Mouse (Mus musculus) thymus, postnatal 14 days (tissue): ENCODE measurements around the gene Pfkfb4.

ENCODE experiments used
- DNase-seq: peaks from one replicate; pipeline ENCODE4 v3.0.0; 2021

The Pfkfb4 gene

GRCm38 (mm10) chr9:108996411-108996810, 4.8 kb downstream of the Pfkfb4 start:
- DNase-seq: no peak

GRCm38 (mm10) chr9:108998287-108999166, 6.9 kb downstream of the Pfkfb4 start:
- DNase-seq: no peak

- DNase-seq: no peak
Observed at GRCm38 (mm10) chr9:108999167-108999526, 7.6 kb downstream of the Pfkfb4 start.

GRCm38 (mm10) chr9:109000726-109001125, 9.1 kb downstream of the Pfkfb4 start:
- DNase-seq: peak; percentile 70

- DNase-seq: peak; percentile 59
Observed at GRCm38 (mm10) chr9:109003201-109003600, 11.6 kb downstream of the Pfkfb4 start.

- DNase-seq: no peak
Observed at GRCm38 (mm10) chr9:109007025-109007780, 15.6 kb downstream of the Pfkfb4 start.

- DNase-seq: no peak
Observed at GRCm38 (mm10) chr9:109008081-109008480, 16.5 kb downstream of the Pfkfb4 start.

- no peak for DNase-seq
Observed at GRCm38 (mm10) chr9:109008994-109009635, 17.5 kb downstream of the Pfkfb4 start.

- DNase-seq: no peak
Observed at GRCm38 (mm10) chr9:109009636-109010315, 18.2 kb downstream of the Pfkfb4 start.

GRCm38 (mm10) chr9:109010316-109010690, 18.7 kb downstream of the Pfkfb4 start:
- DNase-seq: no peak

- no peak for DNase-seq
Observed at GRCm38 (mm10) chr9:109015397-109015796, 23.8 kb downstream of the Pfkfb4 start.

- DNase-seq: no peak
Observed at GRCm38 (mm10) chr9:109016973-109017604, 25.5 kb downstream of the Pfkfb4 start.

GRCm38 (mm10) chr9:109021428-109021827, 29.9 kb downstream of the Pfkfb4 start:
- DNase-seq: no peak

- no peak for DNase-seq
Observed at GRCm38 (mm10) chr9:109022866-109023685, 31.5 kb downstream of the Pfkfb4 start.

GRCm38 (mm10) chr9:109027521-109027920, 35.9 kb downstream of the Pfkfb4 start:
- DNase-seq: no peak

- DNase-seq: no peak
Observed at GRCm38 (mm10) chr9:109028421-109028820, 36.8 kb downstream of the Pfkfb4 start.

- no peak for DNase-seq
Observed at GRCm38 (mm10) chr9:109028919-109029318, 37.3 kb downstream of the Pfkfb4 start.

GRCm38 (mm10) chr9:109030312-109030711, 38.7 kb downstream of the Pfkfb4 start:
- DNase-seq: no peak

GRCm38 (mm10) chr9:109031001-109031400, 39.4 kb downstream of the Pfkfb4 start:
- no peak for DNase-seq

GRCm38 (mm10) chr9:109031686-109032085, 40.1 kb downstream of the Pfkfb4 start:
- DNase-seq: no peak

GRCm38 (mm10) chr9:109032435-109032834, 40.9 kb downstream of the Pfkfb4 start:
- no peak for DNase-seq
